Mouse (Mus musculus): ENCODE measurements around the gene Pcsk4. TPM values are rescaled to one million over a fixed set of nuclear protein-coding genes. Genes with fewer than 3 reads are reported as not detected.
"Not testable (repeated sequence)": the region's sequence is repeated elsewhere in the genome, so short reads cannot be mapped to it uniquely, and the experiment has no call there.

The Pcsk4 gene
- polyA plus RNA-seq, 1 experiment from 2014 or later = 6.5 TPM

DNA sequence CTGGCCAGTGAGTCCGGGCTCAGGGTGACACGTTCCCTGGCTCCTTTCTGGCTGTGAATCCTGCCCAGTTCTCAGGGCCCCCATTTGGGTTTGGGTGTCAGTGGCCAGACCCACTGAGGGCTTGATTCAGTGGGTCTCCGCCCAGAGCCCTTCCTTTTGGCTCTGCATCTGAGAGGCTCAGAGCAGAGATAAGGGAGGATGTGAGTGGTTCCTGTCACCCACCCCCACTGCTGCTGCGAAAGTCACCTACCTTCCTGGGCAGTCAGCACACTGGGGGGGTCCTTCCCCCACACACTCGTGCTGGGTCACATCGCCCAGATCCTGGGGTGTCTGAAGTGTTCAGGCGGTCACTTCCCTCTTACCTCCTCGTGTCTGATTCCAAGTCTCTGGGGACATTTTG lies 23.4 kb upstream of the Pcsk4 start:
- Histone ChIP-seq H3K9ac (ENCODE audit: low read depth, low read length) (no peak overlapping the region), H3K4me1 (ENCODE audit: control insufficient read depth, insufficient read depth, low read length) (peaks cover 12% of the 10 kb centered on the region), H3K27me3 (ENCODE audit: control insufficient read depth, insufficient read depth, low read depth, low read length) (peaks cover 84% of the 10 kb centered on the region), H3K4me2 (ENCODE audit: low read length) (no peak overlapping the region), H3K9me3 (replicated peaks; ENCODE audit: control insufficient read depth, low read length, poor library complexity, severe bottlenecking) (no peaks in the 10 kb centered on the region), H3K27ac (ENCODE audit: low read length) (no peak overlapping the region), H3K4me3 (ENCODE audit: low read depth, low read length) (no peak overlapping the region), H3K36me3 (ENCODE audit: control insufficient read depth, insufficient read depth, low read length) (no peaks in the 10 kb centered on the region)
- 62% methylated on average over 8 of the region's 8 CpGs for WGBS
- ATAC-seq = no peak

- peaks cover 82% of the 10 kb centered on the region for H3K27me3 ChIP-seq (ENCODE audit: control insufficient read depth, insufficient read depth, low read depth, low read length)
- H3K4me3 ChIP-seq (ENCODE audit: low read depth, low read length) = no peak overlapping the region
- H3K4me1 ChIP-seq (ENCODE audit: control insufficient read depth, insufficient read depth, low read length) = peaks cover 11% of the 10 kb centered on the region
- no peak for ATAC-seq
- no peaks in the 10 kb centered on the region for H3K36me3 ChIP-seq (ENCODE audit: control insufficient read depth, insufficient read depth, low read length)
- no peaks in the 10 kb centered on the region for H3K9me3 ChIP-seq (replicated peaks; ENCODE audit: control insufficient read depth, low read length, poor library complexity, severe bottlenecking)
- H3K9ac ChIP-seq (ENCODE audit: low read depth, low read length) = no peak overlapping the region
- H3K4me2 ChIP-seq (ENCODE audit: low read length) = no peak overlapping the region
- 19% methylated on average over 11 of the region's 11 CpGs for WGBS
- no peak overlapping the region for H3K27ac ChIP-seq (ENCODE audit: low read length)
Measured at GRCm38 (mm10) chr10:80351896-80352295, 22.6 kb upstream of the Pcsk4 start.

DNA sequence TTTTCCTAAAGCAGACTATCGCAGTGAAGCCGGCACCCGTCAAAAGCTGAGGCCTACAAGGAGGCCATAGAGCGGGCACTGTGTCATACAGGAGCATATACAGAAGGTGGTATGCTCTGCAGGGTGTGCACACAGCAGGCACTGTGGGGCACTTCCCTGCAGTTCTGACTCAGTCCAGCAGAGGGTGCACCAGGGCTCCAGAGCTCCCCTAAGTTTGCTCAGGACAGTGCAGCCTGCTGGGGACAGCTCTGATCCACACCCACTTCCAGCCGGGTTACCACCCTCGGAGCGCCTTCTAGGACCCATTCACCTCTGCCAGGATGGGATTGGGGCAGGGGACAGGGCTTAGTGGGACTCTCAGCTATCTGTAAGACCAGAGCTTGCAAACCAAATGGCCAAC lies 21.0 kb upstream of the Pcsk4 start:
- H3K27ac ChIP-seq (ENCODE audit: low read length) = no peak overlapping the region
- no peak overlapping the region for H3K4me2 ChIP-seq (ENCODE audit: low read length)
- H3K4me3 ChIP-seq (ENCODE audit: low read depth, low read length) = no peak overlapping the region
- no peaks in the 10 kb centered on the region for H3K36me3 ChIP-seq (ENCODE audit: control insufficient read depth, insufficient read depth, low read length)
- WGBS = 3% methylated on average over 7 of the region's 7 CpGs
- H3K27me3 ChIP-seq (ENCODE audit: control insufficient read depth, insufficient read depth, low read depth, low read length) = peaks cover 76% of the 10 kb centered on the region
- no peaks in the 10 kb centered on the region for H3K9me3 ChIP-seq (replicated peaks; ENCODE audit: control insufficient read depth, low read length, poor library complexity, severe bottlenecking)
- H3K9ac ChIP-seq (ENCODE audit: low read depth, low read length) = no peak overlapping the region
- no peaks in the 10 kb centered on the region for H3K4me1 ChIP-seq (ENCODE audit: control insufficient read depth, insufficient read depth, low read length)
- ATAC-seq = peak; percentile 69

- H3K4me2 ChIP-seq (ENCODE audit: low read length) = no peak overlapping the region
- no peak overlapping the region for H3K4me3 ChIP-seq (ENCODE audit: low read depth, low read length)
- H3K27ac ChIP-seq (ENCODE audit: low read length) = no peak overlapping the region
- peaks cover 78% of the 10 kb centered on the region for H3K27me3 ChIP-seq (ENCODE audit: control insufficient read depth, insufficient read depth, low read depth, low read length)
- no peaks in the 10 kb centered on the region for H3K4me1 ChIP-seq (ENCODE audit: control insufficient read depth, insufficient read depth, low read length)
- 9% methylated on average over 25 of the region's 26 CpGs for WGBS
- no peaks in the 10 kb centered on the region for H3K9me3 ChIP-seq (replicated peaks; ENCODE audit: control insufficient read depth, low read length, poor library complexity, severe bottlenecking)
- H3K9ac ChIP-seq (ENCODE audit: low read depth, low read length) = no peak overlapping the region
- no peaks in the 10 kb centered on the region for H3K36me3 ChIP-seq (ENCODE audit: control insufficient read depth, insufficient read depth, low read length)
- no peak for ATAC-seq
Measured at GRCm38 (mm10) chr10:80348981-80349380, 19.7 kb upstream of the Pcsk4 start.

DNA sequence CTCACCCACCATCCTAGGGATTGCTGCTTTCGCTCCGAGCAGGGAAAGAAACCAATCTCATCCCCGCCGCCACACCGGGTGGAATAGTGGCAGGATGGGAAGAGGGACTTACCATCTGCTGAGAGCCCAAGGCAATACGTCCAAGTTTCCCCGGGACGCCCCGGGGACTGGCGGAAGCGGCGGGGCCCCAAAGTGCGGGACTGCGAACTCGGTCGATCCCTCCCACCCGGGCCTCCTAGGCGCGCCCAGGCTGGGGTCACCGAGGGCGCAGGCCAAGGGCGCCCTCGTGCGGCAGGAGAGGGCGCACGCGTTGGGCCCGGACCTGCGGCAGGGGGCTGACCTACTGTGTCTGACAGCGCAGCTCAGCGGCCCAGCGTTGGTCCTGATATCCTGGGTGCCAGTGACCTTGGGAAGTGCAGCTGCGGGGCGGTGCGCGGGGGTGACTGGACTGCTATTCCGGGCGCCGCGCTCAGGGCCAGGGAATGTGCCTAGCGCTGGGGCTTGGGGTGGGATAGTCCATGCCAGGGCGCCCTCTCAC lies 19.0 kb upstream of the Pcsk4 start, which contains the start of gene Adamtsl5:
Gene Adamtsl5 (minus strand): TSS at position 169 of the 538 bp plus-strand sequence.
- no peaks in the 10 kb centered on the region for H3K9me3 ChIP-seq (replicated peaks; ENCODE audit: control insufficient read depth, low read length, poor library complexity, severe bottlenecking)
- under 1% methylated on average over 38 of the region's 42 CpGs for WGBS
- no peak within 1 kb of the TSS for H3K9ac ChIP-seq (ENCODE audit: low read depth, low read length)
- no peak within 1 kb of the TSS for H3K27ac ChIP-seq (ENCODE audit: low read length)
- H3K4me1 ChIP-seq (ENCODE audit: control insufficient read depth, insufficient read depth, low read length) = peaks cover under 1% of the 10 kb centered on the region; the same call in 1 of the 2 replicates
- H3K4me3 ChIP-seq (ENCODE audit: low read depth, low read length) = no peak within 1 kb of the TSS; the same call in 1 of the 2 replicates
- H3K4me2 ChIP-seq (ENCODE audit: low read length) = peak within 1 kb of the TSS; percentile 32; the same call in 1 of the 2 replicates
- no peaks in the 10 kb centered on the region for H3K36me3 ChIP-seq (ENCODE audit: control insufficient read depth, insufficient read depth, low read length)
- no peak; the same call in 1 of the 2 replicates for ATAC-seq
- peaks cover 81% of the 10 kb centered on the region for H3K27me3 ChIP-seq (ENCODE audit: control insufficient read depth, insufficient read depth, low read depth, low read length)

GRCm38 (mm10) chr10:80347514-80347967 lies 18.2 kb upstream of the Pcsk4 start:
- 13% methylated on average over 17 of the region's 17 CpGs for WGBS
- no peak overlapping the region for H3K27ac ChIP-seq (ENCODE audit: low read length)
- no peaks in the 10 kb centered on the region for H3K36me3 ChIP-seq (ENCODE audit: control insufficient read depth, insufficient read depth, low read length)
- no peak overlapping the region; the same call in 1 of the 2 replicates for H3K4me3 ChIP-seq (ENCODE audit: low read depth, low read length)
- no peak for ATAC-seq
- H3K9ac ChIP-seq (ENCODE audit: low read depth, low read length) = no peak overlapping the region
- no peak overlapping the region for H3K4me2 ChIP-seq (ENCODE audit: low read length)
- no peaks in the 10 kb centered on the region for H3K9me3 ChIP-seq (replicated peaks; ENCODE audit: control insufficient read depth, low read length, poor library complexity, severe bottlenecking)
- H3K4me1 ChIP-seq (ENCODE audit: control insufficient read depth, insufficient read depth, low read length) = peaks cover 6% of the 10 kb centered on the region
- peaks cover 82% of the 10 kb centered on the region for H3K27me3 ChIP-seq (ENCODE audit: control insufficient read depth, insufficient read depth, low read depth, low read length)

DNA sequence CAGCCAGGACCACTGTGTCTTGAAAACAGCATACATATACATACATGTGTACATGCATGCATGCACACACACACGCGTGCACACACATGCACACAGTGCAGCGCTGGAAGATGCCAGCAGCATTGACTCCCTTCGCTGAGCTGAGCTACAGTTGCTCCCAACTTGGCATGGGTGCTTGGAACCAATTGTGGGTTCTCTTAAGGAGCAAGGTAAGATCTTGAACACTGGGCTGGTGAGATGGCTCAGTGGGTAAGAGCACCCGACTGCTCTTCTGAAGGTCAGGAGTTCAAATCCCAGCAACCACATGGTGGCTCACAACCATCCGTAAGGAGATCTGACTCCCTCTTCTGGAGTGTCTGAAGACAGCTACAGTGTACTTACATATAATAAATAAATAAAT lies 16.6 kb upstream of the Pcsk4 start:
- Histone ChIP-seq H3K27me3 (ENCODE audit: control insufficient read depth, insufficient read depth, low read depth, low read length) (peaks cover 89% of the 10 kb centered on the region), H3K4me1 (ENCODE audit: control insufficient read depth, insufficient read depth, low read length) (peaks cover 12% of the 10 kb centered on the region)
- ATAC-seq; H3K27ac ChIP-seq (ENCODE audit: low read length); H3K9me3 ChIP-seq (replicated peaks; ENCODE audit: control insufficient read depth, low read length, poor library complexity, severe bottlenecking); H3K4me2 ChIP-seq (ENCODE audit: low read length); H3K4me3 ChIP-seq (ENCODE audit: low read depth, low read length); H3K36me3 ChIP-seq (ENCODE audit: control insufficient read depth, insufficient read depth, low read length); H3K9ac ChIP-seq (ENCODE audit: low read depth, low read length): not testable (repeated sequence)
- 75% methylated on average over 5 of the region's 6 CpGs for WGBS

DNA sequence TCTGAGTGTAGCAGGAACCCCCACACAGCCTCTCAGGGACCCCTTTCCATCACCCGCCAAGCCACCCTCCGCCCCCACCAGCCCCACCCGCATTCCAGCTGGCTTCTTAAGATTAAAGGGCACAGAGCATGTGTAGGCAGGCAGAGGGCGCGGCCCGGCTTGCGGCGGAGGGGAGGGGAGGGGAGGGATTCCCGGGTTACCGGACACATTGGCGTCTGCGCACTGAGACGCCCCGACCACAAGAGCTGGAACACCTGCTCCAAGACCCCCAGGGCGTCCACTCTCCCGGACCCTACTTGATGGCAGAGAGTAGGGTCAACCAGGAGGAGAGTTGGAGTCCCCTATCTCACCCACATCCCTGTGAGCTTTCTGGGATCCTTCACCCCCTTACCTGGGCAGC lies 15.8 kb upstream of the Pcsk4 start:
- under 1% methylated on average over 16 of the region's 16 CpGs for WGBS
- Histone ChIP-seq H3K9ac (ENCODE audit: low read depth, low read length) (no peak overlapping the region), H3K4me1 (ENCODE audit: control insufficient read depth, insufficient read depth, low read length) (peaks cover 12% of the 10 kb centered on the region), H3K9me3 (replicated peaks; ENCODE audit: control insufficient read depth, low read length, poor library complexity, severe bottlenecking) (no peaks in the 10 kb centered on the region), H3K27ac (ENCODE audit: low read length) (no peak overlapping the region), H3K36me3 (ENCODE audit: control insufficient read depth, insufficient read depth, low read length) (no peaks in the 10 kb centered on the region), H3K27me3 (ENCODE audit: control insufficient read depth, insufficient read depth, low read depth, low read length) (peaks cover 89% of the 10 kb centered on the region), H3K4me3 (ENCODE audit: low read depth, low read length) (no peak overlapping the region), H3K4me2 (ENCODE audit: low read length) (no peak overlapping the region)
- ATAC-seq = no peak

DNA sequence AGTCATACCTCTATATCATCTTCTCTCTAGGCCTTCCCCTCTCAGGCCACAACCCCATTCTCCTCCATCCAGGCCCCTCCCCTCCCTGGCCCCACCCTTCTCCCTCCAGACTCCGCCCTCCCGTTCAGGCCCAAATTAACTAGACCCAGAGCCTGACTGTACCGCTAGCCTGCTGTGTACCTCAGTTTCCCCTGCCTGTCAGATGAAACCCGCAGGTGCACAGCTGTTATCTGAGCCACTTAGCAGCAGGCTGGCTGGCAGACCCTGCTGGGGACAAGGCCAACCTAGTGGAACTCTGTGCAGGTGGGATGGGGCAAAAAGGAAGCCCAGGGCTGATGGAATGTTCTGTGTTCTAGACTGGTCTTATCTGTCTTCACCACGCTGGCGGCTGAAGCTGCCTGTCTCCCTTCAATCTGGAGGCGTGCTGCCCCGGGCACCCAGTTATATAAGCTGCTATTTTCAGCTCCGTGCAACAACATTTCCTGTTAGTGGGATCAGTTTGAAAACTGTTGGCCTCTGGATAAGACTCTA lies 14.9 kb upstream of the Pcsk4 start:
- Histone ChIP-seq H3K4me2 (ENCODE audit: low read length) (no peak overlapping the region), H3K36me3 (ENCODE audit: control insufficient read depth, insufficient read depth, low read length) (no peaks in the 10 kb centered on the region), H3K27me3 (ENCODE audit: control insufficient read depth, insufficient read depth, low read depth, low read length) (peaks cover 81% of the 10 kb centered on the region), H3K9ac (ENCODE audit: low read depth, low read length) (no peak overlapping the region), H3K9me3 (replicated peaks; ENCODE audit: control insufficient read depth, low read length, poor library complexity, severe bottlenecking) (no peaks in the 10 kb centered on the region), H3K4me3 (ENCODE audit: low read depth, low read length) (no peak overlapping the region), H3K27ac (ENCODE audit: low read length) (no peak overlapping the region), H3K4me1 (ENCODE audit: control insufficient read depth, insufficient read depth, low read length) (peaks cover 12% of the 10 kb centered on the region)
- no peak for ATAC-seq
- 44% methylated on average over 9 of the region's 9 CpGs for WGBS
